Mouse (Mus musculus): ENCODE data around the gene Sesn1. TPM values are rescaled to one million over a fixed set of nuclear protein-coding genes. Genes with fewer than 3 reads are reported as not detected.

The Sesn1 gene
- total and polyA plus RNA-seq, 3 experiments: 11.7 TPM; not detected in 1

DNA sequence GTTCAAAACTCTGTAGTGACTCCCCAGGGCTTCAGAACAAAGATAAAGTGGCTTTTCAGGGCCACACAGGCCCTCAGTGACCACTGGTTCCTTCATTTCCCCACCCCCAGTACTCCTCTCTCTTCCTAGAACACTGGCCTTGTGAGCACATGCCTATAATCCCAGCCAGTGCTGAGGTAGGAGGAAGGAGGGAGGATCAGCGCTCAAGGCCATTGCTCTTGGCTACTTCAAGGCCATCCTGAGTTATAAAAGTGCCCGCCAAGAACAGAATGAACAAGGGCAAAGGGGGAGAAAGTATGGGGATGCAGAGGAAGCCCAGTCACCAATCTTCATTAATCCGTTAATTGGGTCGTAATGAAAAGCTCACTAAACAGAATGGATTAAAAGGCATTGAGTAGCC, 44.1 kb upstream of the Sesn1 start:
- Histone ChIP-seq H3K9me3 (replicated peaks; ENCODE audit: insufficient read depth, low read length) (no peaks in the 10 kb centered on the region), H3K27me3 (ENCODE audit: control insufficient read depth in 1 of 2, insufficient read depth in 2 of 2, low read length in 2 of 2) (no peaks in the 10 kb centered on the region), H3K79me2 (ENCODE audit: control insufficient read depth, insufficient read depth, low read length, poor library complexity) (no peaks in the 10 kb centered on the region), H3K4me1 (ENCODE audit: control insufficient read depth in 1 of 2, insufficient read depth in 2 of 2, low read length in 2 of 2) (no peaks in the 10 kb centered on the region), H3K9ac (ENCODE audit: control insufficient read depth, low read depth, low read length, poor library complexity, severe bottlenecking) (no peak overlapping the region), H3K36me3 (ENCODE audit: control insufficient read depth in 1 of 2, insufficient read depth in 2 of 2, low read length in 2 of 2) (no peaks in the 10 kb centered on the region), H3K27ac (ENCODE audit: control insufficient read depth, low read depth, low read length) (no peak overlapping the region), H3K4me3 (ENCODE audit: control insufficient read depth in 1 of 2, insufficient read depth in 1 of 2, low read depth in 2 of 2, low read length in 2 of 2) (no peak overlapping the region)
- DNase-seq (ENCODE audit: low read depth, low spot score): no peak
- no peak for TF ChIP-seq UBTF (IDR thresholded peaks at IDR 0.05; ENCODE audit: borderline replicate concordance, insufficient read depth, low read depth, low read length)
- no peak for TF ChIP-seq NELFE (IDR thresholded peaks at IDR 0.05; ENCODE audit: low read depth, low read length)
- TF ChIP-seq GABPA (IDR thresholded peaks at IDR 0.05; ENCODE audit: low read depth, low read length): no peak
- no peak for TF ChIP-seq BHLHE40 (IDR thresholded peaks at IDR 0.05; ENCODE audit: borderline replicate concordance, low read depth, low read length)
- no peak for TF ChIP-seq SMC3 (IDR thresholded peaks at IDR 0.05; ENCODE audit: low read depth, low read length)
- no peak for TF ChIP-seq EP300 (IDR thresholded peaks at IDR 0.05; ENCODE audit: low read depth in 1 of 2, low read length in 2 of 2)
- no peak for TF ChIP-seq ZNF384 (IDR thresholded peaks at IDR 0.05; ENCODE audit: low read depth, low read length)
- TF ChIP-seq ETS1 (IDR thresholded peaks at IDR 0.05; ENCODE audit: low read depth, low read length): no peak
- TF ChIP-seq NRF1 (IDR thresholded peaks at IDR 0.05; ENCODE audit: insufficient read depth, low read depth, low read length, poor library complexity, severe bottlenecking): no peak
- TF ChIP-seq ELF1 (IDR thresholded peaks at IDR 0.05; ENCODE audit: low read depth, low read length): no peak
- TF ChIP-seq RAD21 (IDR thresholded peaks at IDR 0.05; ENCODE audit: low read depth, low read length): no peak
- no peak for TF ChIP-seq CHD1 (IDR thresholded peaks at IDR 0.05; ENCODE audit: low read depth, low read length)
- no peak for TF ChIP-seq MAFK (IDR thresholded peaks at IDR 0.05; ENCODE audit: borderline replicate concordance, low read depth, low read length)
- no peak for TF ChIP-seq USF2 (IDR thresholded peaks at IDR 0.05; ENCODE audit: borderline replicate concordance in 1 of 2, insufficient read depth in 1 of 2, low read depth in 1 of 2, low read length in 2 of 2)
- no peak for TF ChIP-seq MYC (IDR thresholded peaks at IDR 0.05; ENCODE audit: low read depth, low read length)
- no peak for TF ChIP-seq MYB (IDR thresholded peaks at IDR 0.05; ENCODE audit: low read depth, low read length)

DNA sequence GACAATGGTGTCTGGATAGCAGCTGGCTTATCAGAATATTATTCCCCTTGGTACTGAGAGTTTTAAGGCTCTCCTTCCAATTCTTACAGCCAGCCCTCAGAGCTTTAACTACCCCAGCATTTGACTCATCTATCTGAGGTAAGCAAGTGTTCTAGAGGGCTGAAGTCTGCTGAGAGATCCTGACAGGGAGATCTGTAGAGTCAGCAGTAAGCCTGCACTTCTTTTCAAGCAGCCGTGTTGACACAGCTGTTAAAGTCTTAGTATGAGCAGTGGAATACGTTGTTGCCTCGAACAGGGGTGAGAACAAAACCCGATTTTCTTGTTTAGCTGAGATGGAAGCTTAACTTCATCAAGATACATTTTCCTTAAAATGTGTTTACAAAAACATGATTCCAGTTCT, 43.5 kb upstream of the Sesn1 start:
- Histone ChIP-seq H3K79me2 (ENCODE audit: control insufficient read depth, insufficient read depth, low read length, poor library complexity) (no peaks in the 10 kb centered on the region), H3K9me3 (replicated peaks; ENCODE audit: insufficient read depth, low read length) (no peaks in the 10 kb centered on the region), H3K4me3 (ENCODE audit: control insufficient read depth in 1 of 2, insufficient read depth in 1 of 2, low read depth in 2 of 2, low read length in 2 of 2) (no peak overlapping the region), H3K36me3 (ENCODE audit: control insufficient read depth in 1 of 2, insufficient read depth in 2 of 2, low read length in 2 of 2) (no peaks in the 10 kb centered on the region), H3K27me3 (ENCODE audit: control insufficient read depth in 1 of 2, insufficient read depth in 2 of 2, low read length in 2 of 2) (no peaks in the 10 kb centered on the region), H3K9ac (ENCODE audit: control insufficient read depth, low read depth, low read length, poor library complexity, severe bottlenecking) (no peak overlapping the region), H3K27ac (ENCODE audit: control insufficient read depth, low read depth, low read length) (no peak overlapping the region), H3K4me1 (ENCODE audit: control insufficient read depth in 1 of 2, insufficient read depth in 2 of 2, low read length in 2 of 2) (no peaks in the 10 kb centered on the region)
- TF ChIP-seq POLR2AphosphoS5 (IDR thresholded peaks at IDR 0.05; ENCODE audit: borderline replicate concordance, low read depth, low read length) (no peak), HCFC1 (IDR thresholded peaks at IDR 0.05; ENCODE audit: low read depth, low read length) (no peak), USF2 (IDR thresholded peaks at IDR 0.05; ENCODE audit: borderline replicate concordance in 1 of 2, insufficient read depth in 1 of 2, low read depth in 1 of 2, low read length in 2 of 2) (no peak), ZKSCAN1 (IDR thresholded peaks at IDR 0.05; ENCODE audit: low read depth, low read length) (no peak), MXI1 (IDR thresholded peaks at IDR 0.05; ENCODE audit: low read depth, low read length) (no peak), ZNF384 (IDR thresholded peaks at IDR 0.05; ENCODE audit: low read depth, low read length) (no peak), POLR2AphosphoS2 (IDR thresholded peaks at IDR 0.05; ENCODE audit: low read length) (no peak), ELF1 (IDR thresholded peaks at IDR 0.05; ENCODE audit: low read depth, low read length) (no peak), NRF1 (IDR thresholded peaks at IDR 0.05; ENCODE audit: insufficient read depth, low read depth, low read length, poor library complexity, severe bottlenecking) (no peak), TAL1 (IDR thresholded peaks at IDR 0.05; ENCODE audit: low read length) (no peak)
- no peak for DNase-seq (ENCODE audit: low read depth, low spot score)

Measured in MEL (cell line).